Mouse (Mus musculus): Measurements from ENCODE around the gene S100a4.

The S100a4 gene

DNA sequence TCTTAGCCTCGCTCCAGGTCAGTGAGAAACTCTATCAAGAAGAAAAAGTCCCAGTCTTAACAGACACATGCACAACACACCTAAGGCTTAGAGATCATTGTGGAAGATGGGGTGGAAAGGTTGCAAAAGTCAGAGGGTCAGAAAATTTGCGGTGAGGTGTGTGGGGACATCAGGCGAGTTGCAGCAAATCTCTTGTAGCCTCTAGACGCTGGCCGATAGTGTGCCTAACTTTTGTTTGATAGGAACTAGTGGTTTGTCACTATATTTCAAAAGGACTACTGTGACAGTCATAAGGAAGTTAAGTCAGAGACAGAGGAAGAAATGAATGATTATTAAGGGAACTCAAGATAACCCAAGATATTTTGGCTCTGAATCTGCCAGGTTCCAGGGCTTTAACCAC is 23.8 kb downstream of the S100a4 start:
- no peak for DNase-seq

DNA sequence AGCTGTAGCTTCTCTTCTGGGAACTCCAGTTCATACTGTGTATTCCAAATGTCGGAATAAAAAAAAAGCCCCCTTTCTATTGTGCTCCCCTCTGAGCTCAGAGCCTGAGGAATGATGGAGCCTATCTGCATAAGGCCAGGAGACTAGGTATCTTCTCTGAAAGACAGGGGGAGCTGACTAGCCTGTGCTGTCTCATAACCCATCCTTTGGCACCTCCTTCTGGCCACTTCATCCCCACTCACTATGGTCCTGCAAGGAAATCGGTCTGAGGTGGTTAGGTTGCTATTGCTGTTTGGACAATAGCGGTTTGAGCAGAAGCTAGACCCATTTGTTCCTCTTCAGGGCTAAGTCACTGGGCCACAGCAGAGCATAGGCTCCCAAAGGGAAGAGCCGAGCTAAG is 24.2 kb downstream of the S100a4 start:
- peak; percentile 42 to 55 for DNase-seq

DNA sequence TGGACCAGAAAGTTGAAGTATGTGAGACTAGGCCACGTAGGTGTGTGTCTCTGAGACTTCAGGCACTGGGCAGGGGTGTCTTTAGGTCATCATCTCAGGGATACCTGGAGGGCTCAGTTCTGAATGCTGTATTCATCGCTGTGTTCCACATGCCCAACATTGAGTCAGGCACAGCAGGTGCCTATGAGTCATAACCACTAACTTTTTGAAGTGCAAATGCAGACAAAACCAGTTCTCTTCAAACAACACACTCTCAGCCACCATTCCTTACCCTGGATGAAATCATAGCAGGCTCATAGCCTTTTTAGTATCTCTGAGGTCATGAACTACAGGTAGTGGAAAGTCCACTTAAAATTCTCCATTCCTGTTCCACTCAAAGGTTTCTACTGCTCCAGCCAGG is 25.7 kb downstream of the S100a4 start:
- no peak for DNase-seq

DNA sequence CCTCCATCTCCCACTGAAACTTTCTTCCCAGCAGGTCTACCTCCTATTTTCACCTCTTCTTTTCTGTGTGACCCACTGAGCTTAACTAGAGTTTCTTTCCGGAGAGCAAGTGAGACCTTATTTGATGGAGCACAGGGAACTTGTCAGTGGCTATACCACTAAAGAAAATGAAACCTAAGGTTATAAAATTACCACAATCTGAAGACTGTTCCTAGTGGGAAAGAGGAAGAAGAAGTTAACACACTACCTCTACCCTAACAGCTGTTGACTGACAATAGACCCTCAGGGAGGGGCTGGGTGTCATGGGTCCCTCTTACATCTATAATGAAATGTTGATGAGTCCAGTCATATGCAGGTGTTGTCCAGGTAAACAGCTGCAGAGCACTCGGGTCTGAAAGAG is 28.4 kb downstream of the S100a4 start:
- no peak for DNase-seq

DNA sequence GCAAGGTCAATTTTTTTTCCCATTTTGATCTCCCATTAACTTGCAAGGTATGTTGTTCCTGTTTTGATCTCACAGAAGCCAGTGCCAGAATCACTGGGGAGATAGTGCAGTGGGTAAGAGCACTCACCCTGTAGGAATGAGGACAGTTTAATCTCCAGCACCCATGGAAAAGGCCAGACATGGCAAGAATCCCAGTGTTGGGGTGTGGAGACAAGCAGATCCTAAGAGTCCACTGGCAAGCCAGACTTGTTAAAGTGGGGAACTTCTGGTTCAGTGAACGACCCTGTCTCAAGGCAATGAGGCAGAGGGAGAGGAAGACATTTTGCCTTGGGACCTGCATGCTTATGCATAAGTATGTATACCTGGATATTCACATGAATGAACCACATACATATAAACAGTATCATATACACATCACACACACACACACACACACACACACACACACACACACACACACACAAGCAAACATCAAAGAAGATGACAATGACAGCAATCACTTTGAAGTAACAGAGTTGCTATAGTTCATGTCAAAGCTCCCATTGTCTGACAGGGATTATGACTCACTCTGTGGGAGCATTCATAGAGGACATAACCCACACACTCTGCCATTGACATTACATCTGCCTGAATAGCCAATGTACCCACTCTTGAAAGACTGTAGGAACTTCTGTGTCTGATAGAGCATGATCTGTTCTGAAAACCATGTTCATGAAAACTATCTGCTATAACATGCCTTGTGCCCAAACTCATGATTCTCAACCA is 35.1 kb downstream of the S100a4 start:
- no peak for DNase-seq

DNA sequence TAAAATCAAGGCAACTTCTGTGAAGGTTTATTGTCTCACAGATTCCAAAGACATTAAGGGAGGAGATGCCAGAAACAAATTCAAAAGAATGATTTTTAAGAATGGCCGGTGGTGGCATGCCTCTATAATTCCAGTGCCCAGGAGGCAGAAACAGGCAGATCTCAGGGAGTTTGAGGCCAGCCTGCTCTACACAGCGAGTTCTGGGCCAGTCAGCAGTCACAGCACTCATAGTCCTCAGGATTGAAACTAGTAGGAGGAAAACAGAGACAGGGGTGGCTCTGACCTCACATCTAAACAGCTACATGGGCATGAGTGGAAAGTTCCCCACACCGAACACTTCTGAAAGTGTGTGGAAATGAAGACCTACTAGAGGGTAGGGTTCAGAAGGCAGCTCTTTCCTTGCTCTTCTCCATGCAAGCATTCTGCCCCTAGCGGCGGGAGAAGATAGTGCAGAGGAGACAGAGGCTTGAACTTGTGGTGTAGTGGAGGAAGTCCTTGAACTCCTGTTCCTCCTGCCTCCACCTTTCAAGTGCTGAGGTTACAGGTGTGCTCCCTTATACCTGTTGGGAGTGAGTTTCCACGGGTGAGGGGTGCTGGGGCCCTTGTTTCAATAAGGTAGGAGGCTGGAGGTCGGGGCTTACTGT is 36.1 kb downstream of the S100a4 start:
- DNase-seq = peak; percentile 49 to 52

GRCm38 (mm10) chr3:90640981-90641380 is 37.4 kb downstream of the S100a4 start:
- DNase-seq = no peak

- peak; percentile 74 to 77 for DNase-seq
Observed at GRCm38 (mm10) chr3:90644220-90644619, 40.6 kb downstream of the S100a4 start.

DNA sequence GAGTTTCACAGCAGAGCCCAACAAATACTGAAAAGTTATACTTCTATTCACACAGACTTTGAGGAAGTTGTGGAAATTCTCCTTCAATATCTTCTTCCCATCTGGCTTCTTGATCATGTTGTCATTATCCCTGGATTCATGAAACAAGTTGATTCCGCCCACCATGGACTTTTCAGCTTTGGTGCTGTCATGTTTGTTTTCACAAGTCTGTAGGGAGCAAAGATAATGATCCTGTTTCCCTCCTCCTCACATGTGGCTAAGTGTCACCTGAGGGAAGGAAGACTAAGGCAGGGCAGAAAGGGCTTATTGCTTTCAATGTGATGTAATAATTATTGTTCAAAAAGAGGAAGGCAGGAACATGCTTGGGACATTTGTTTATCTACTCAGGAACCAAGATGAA is 43.7 kb downstream of the S100a4 start:
- DNase-seq = no peak

GRCm38 (mm10) chr3:90648981-90649380 is 45.4 kb downstream of the S100a4 start:
- no peak for DNase-seq

GRCm38 (mm10) chr3:90649832-90650231 is 46.3 kb downstream of the S100a4 start:
- DNase-seq = no peak

DNA sequence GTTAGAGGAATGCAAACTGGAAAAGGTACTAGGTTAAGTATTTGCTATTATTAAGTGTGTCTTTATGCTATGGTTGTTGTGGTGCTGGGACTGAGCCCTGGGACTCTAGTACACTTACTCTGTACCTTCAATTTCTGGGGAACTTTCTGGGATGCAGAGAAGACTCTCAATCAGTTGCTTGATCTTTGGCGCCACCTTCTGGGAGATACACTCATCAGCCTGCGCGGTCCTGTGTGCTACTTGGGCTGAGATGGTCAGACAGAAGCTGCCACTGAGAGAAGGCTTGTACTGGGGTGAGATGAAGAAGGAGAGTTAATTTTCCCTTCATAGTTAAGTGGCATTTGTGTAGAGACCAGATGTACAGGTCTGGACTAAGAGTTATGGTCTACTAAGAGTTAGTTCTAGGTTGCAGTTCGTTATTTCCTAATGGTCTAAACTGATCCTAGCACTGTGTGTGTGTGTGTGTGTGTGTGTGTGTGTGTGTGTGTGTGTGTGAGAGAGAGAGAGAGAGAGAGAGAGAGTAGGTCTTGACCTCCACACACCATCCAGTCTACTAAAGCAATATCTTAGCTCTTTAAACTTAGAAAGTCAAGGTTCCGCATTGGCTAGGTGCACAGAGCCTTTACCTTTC is 49.4 kb downstream of the S100a4 start:
- peak; percentile 83 to 85 for DNase-seq

DNA sequence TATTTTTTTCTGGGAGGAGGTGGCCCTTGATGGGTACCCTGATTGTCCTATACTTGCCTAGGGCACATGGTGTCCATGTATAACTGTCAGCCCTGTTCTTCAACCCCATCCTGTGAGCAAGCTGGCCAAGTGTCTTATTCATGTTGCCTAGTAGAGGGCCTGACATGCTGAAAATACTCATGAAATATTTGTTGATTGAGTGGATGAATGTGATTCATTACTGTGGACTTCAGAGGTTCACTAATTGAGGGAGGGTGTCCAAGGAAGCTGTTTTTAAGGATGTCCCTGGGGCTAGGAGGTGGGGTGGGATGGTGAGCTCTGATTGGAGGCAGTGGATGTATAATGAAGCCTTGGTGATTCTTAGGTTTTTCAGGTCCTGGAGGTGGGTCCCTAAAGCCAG is 50.1 kb downstream of the S100a4 start, which contains the start of gene S100a7a:
Gene S100a7a, plus strand, starts transcription at position 301 of the 400 bp plus-strand sequence.
- DNase-seq = no peak
